Mouse (Mus musculus): Measurements from ENCODE around the gene Cers6.

The Cers6 gene

DNA sequence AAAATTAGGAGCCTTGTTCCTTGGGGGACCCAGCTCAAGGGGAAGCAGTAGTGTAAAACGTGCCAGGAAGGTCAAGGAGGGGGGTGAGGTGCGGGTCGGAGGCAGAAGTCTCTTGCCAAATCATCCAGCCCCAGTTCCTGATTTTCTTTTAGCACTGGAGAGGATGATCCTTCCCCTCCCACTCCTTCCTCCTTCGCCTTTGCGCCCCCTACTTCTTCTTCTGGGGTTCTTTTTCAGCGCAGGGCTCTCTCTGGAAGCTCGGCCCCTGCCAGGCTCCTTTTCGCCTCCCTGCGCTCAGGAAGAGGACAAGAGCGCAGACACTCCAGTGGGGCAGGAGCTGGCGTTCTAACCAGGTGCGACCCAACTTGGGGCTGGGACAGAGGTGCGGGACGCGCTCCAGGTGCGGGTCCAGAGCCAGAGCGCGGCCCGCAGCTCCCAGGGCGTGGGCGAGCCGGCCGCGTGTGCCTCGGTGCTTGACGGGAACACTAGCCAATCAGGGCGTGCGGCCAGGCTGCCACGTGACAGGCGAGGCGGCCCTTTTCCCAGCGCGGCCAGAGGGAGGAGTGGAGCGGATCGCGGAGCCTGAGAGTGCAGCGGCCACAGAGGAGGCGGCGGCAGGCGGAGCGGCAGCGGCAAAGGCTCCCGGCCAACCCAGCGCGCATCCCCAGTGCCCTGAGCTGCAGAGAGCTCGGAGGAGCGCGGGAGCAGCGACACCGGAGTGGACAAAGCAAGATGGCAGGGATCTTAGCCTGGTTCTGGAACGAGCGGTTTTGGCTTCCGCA, at the start of gene Cers6:
Gene Cers6 (plus strand): TSS at position 538 of the 782 bp plus-strand sequence.
- peak; percentile 55 to 56 for DNase-seq (ENCODE audit: low spot score in 2 of 2)

DNA sequence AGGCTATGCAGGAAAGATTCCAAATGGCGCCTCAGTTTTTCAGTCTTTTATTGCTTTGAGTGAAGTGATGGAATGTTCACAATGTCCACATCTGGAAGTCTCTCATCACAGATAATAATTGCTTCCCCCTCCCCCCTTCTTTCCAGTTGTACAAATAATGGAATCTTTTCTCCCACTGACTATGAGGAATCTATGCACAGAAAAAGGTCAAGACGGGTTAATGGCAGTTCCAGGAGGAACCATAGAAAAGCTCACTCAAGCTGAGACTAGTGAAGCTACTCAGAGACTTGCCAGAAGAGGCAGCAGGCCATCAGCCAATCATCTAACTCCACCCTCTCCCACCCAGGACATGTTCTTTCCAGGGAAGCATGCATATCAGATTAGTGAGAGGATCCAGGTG, 46.8 kb upstream of the Cers6 start:
- DNase-seq (ENCODE audit: low spot score in 2 of 2): no peak

- DNase-seq (ENCODE audit: low spot score in 2 of 2): no peak
Measured at GRCm38 (mm10) chr2:68819040-68819439, 42.2 kb upstream of the Cers6 start.

- no peak for DNase-seq (ENCODE audit: low spot score in 2 of 2)
Measured at GRCm38 (mm10) chr2:68822152-68822887, 38.9 kb upstream of the Cers6 start.

DNA sequence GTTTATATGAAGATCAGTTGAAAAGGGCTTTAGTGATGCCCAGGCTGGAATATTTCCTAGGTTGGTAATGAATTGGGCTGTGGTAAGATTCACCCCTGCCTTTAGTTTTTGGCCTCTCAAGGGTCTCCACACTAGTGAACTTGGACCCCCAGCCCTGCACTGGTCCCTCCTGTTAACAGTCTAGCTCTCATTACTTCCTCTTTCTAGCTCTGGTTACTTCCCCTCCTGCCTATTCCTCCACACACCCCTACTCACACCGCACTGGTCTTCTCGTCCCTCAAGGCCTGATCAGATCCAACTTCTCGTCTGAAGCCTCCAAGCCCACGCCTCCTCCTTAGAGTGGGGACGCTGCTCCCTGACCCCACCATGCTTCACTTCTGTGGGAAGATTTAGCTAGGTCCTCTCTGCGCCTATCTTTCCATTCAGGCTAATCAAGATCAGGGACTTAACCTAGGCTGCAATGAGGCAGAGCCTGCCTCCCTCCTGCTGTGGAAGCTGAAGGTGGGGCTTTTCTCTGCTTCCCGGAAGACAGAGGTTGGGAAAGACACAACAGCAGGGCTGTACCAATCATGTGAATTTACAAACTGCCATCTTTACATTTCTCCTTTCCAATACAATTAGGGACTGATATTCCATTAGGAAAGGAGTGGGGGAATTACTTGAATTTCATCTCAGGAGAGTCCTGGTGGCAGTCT, 35.8 kb upstream of the Cers6 start:
- peak in 1 of 2 experiments; percentile 1 for DNase-seq (ENCODE audit: low spot score in 2 of 2)

- DNase-seq (ENCODE audit: low spot score in 2 of 2): no peak
Measured at GRCm38 (mm10) chr2:68843330-68843729, 17.9 kb upstream of the Cers6 start.

DNA sequence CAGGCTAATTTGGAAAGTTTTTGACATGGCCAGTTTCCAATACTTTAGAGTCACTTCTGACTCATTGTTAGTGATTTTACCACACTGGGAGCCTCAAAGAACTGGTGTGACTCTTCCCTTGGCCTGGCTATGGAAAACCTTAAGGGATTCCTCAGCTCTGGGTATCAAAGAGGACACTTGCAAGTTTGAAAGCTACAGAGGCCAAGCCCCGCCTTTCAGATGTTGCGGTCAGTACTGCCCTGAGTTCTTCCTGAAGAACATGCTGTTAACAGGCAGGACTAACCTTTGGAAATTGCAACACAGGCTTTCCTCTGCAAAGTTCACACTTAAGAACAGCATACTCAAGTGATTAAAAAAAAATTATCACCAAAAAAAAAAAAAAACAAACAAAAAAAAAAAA, 16.7 kb upstream of the Cers6 start:
- no peak for DNase-seq (ENCODE audit: low spot score in 2 of 2)

GRCm38 (mm10) chr2:68845002-68845740, 16.1 kb upstream of the Cers6 start:
- DNase-seq (ENCODE audit: low spot score in 2 of 2): no peak

DNA sequence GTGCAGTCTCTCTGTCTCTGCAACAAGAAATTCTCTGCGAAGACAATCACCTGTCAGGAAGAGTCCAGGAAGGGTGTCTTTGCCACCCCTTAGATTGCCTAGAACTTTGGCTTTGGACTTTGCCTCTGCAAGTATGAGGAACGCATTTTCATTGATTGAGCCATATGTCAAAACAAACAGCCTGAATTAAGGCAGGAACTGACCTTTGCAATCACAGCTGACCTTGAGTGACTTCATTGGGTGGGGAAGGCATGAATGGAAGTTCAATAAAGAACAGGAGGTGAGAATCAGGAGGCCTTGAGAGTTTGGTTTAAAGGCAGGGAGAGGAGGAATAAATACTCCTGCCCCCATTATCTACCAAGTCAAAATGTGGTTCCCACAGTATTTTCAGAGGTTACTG, 850 bp upstream of the Cers6 start:
- no peak for DNase-seq (ENCODE audit: low spot score in 2 of 2)

DNA sequence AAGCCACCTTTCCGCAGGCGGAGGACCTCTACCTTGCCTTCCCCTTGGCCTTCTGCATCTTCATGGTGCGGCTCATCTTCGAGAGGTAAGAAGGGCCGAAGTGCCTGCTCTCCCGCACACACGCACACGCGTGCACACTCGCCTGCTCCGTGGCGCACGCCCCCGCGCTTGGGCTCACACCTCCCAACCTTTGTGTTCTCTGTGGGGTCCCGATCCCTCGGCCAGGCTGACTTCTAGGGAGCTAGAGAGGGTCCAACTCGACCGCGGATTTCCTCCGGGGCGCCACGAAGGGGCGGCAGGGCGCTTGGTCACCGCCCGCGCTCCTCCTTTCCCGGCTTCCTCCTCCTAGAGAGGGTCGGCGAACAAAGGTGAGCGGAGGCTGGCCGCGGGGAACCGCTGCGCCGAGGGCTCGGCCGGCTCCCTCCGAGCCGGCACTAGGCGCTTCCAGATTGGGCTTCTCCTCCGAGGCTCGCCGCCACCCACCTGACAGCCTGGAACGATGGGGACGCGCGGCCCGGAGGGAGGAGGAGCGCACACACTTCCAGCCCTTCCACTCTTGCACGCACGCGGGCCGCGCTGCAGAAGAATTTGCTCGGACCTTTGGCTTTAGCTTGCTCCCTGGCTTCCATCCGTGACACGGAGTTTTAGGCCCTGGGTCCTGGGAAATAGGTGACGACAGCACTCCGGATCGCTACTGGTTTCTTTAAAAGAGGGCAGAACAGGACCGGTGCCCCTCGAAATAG, 651 bp downstream of the Cers6 start:
- peak in 1 of 2 experiments; percentile 15 for DNase-seq (ENCODE audit: low spot score in 2 of 2)

DNA sequence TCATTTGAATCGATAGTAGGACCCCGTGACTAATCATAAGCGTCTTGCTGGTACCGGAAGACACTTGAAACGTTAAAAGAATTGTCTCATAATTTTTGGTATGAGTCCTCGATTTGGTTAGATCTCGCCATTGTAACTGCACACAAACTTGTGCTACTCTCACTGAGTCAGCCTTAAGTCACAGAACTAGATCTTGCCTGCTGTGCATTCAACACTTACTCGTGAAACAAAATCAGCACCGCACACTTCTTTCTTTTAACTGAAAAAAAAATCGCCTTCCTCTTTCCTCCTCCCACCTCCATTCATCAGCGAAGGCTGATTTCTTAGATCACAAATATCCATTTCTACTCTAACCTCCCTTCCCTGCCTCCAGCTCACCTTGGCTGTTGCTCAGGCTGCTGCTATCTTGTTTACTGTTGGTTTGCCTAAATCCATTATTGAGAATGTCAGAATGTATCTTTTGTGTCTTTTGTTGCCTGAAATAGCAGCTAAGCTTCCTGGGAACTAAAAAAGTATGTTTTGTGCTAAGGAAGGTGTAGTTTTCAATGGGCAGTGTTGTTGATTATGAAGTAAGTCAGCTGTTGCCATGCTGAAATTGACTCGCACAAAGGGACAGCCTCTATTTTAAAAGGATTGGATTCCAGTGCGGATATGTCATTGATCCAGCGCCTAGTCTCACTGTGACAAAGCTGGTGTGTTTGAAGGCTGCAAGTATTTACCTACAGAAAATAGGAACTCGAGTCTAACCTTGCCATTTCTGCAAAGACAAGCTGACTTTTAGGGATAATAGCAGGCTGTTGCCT, 1.4 kb downstream of the Cers6 start:
- no peak for DNase-seq (ENCODE audit: low spot score in 2 of 2)

DNA sequence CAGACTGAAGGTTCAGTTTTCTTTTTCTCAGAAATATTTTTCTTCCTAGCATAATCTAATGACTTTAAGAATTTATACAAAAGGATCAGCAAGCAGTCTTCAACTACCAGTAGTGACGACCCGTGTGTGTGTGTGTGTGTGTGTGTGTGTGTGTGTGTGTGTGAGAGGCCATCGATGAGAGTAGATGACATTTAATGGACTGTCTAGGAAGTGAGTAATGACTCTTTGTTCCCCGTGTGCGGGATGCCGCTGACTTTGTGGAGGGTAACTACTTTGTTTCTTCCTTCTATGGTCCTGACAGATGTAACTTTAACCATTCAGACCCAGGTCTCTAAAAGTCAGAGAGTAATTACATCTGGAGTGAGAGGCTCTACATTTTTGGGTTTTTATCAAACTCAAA, 2.3 kb downstream of the Cers6 start:
- DNase-seq (ENCODE audit: low spot score in 2 of 2): no peak

DNA sequence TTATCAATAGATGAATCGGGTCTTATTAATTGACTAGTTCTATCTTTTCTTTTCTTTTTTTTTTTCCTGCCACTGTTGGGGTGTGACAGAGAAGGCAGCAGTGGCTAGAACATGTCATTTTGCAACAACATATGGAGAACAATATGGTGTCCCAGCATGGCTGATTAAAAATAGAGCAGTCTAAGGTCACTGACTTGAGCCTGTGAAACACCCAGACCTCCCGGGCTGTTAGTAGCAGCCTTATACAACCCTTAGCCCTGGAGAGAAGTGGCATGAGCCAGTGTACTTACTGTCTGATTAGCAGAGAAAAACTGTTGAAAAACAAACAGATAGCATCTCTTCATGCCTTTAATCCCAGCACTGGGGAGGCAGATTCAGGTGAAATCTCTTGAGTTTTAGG, 3.1 kb downstream of the Cers6 start:
- DNase-seq (ENCODE audit: low spot score in 2 of 2): no peak

GRCm38 (mm10) chr2:68867148-68867547, 5.9 kb downstream of the Cers6 start:
- no peak for DNase-seq (ENCODE audit: low spot score in 2 of 2)

GRCm38 (mm10) chr2:68870999-68871780, 9.9 kb downstream of the Cers6 start:
- DNase-seq (ENCODE audit: low spot score in 2 of 2): no peak

DNA sequence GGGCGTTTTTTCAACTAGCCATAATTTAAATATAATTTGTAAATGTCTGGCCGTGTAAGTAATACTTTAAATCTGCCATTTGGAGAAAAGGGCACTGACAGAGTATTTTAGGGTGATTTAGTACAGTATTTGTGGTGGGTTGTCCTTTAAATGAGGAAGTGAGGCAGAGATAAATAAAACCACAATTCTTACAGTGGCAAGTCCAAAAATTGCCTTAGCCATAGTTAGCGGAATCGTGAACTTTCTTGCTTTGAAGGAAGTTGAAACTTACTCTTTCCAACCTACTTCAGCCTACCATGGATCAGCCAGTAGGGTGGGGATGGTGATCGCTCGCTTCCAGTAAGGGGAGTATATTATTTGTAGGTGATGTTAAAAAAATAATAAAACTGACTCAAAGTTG, 11.8 kb downstream of the Cers6 start:
- DNase-seq (ENCODE audit: low spot score in 2 of 2): no peak

- no peak for DNase-seq (ENCODE audit: low spot score in 2 of 2)
Measured at GRCm38 (mm10) chr2:68873653-68874441, 12.6 kb downstream of the Cers6 start.

GRCm38 (mm10) chr2:68874575-68874974, 13.3 kb downstream of the Cers6 start:
- no peak for DNase-seq (ENCODE audit: low spot score in 2 of 2)

Data from spleen, postnatal 14 days (tissue).